Mouse (Mus musculus) kidney, postnatal 36 days (tissue): ENCODE data around the gene Ang4.
A peak's percentile ranks its signal among the peaks of the same experiment; 100 is the strongest.
"Not testable (repeated sequence)": the region's sequence is repeated elsewhere in the genome, so short reads cannot be mapped to it uniquely, and the experiment has no call there.

Experiments
- DNase-seq, 2 experiments: peaks; one replicate each; pipeline ENCODE4 v3.0.0; 2021 to 2022; ENCODE audit warnings: mixed read lengths in 2 of 2

The Ang4 gene

GRCm38 (mm10) chr14:51773490-51773889 is at the start of gene Ang4:
TSS of gene Ang4 (minus strand) at chr14:51773590.
- no peak for DNase-seq

GRCm38 (mm10) chr14:51799746-51800145 is 26.4 kb upstream of the Ang4 start, which contains the start of gene AY358078:
TSS of gene AY358078 (plus strand) at chr14:51800046.
- no peak for DNase-seq

GRCm38 (mm10) chr14:51794106-51794505 is 20.7 kb upstream of the Ang4 start:
- DNase-seq = no peak

GRCm38 (mm10) chr14:51789196-51789595 is 15.8 kb upstream of the Ang4 start:
- no peak for DNase-seq

- DNase-seq = no peak
Measured at GRCm38 (mm10) chr14:51787061-51787460, 13.7 kb upstream of the Ang4 start.

- no peak for DNase-seq
Measured at GRCm38 (mm10) chr14:51786335-51786734, 12.9 kb upstream of the Ang4 start.

- DNase-seq = no peak
Measured at GRCm38 (mm10) chr14:51778865-51779481, 5.6 kb upstream of the Ang4 start.

GRCm38 (mm10) chr14:51777791-51778190 is 4.4 kb upstream of the Ang4 start:
- DNase-seq = no peak

GRCm38 (mm10) chr14:51771378-51771777 is 2.0 kb downstream of the Ang4 start:
- DNase-seq = not testable (repeated sequence)

- DNase-seq = no peak
Measured at GRCm38 (mm10) chr14:51755944-51756343, 17.4 kb downstream of the Ang4 start.

- peak in 1 of 2 experiments; percentile 5 for DNase-seq
Measured at GRCm38 (mm10) chr14:51740347-51741170, 32.8 kb downstream of the Ang4 start.

- no peak for DNase-seq
Measured at GRCm38 (mm10) chr14:51739150-51739993, 34.0 kb downstream of the Ang4 start.

- DNase-seq = no peak
Measured at GRCm38 (mm10) chr14:51738411-51739149, 34.8 kb downstream of the Ang4 start.

GRCm38 (mm10) chr14:51737967-51738366 is 35.4 kb downstream of the Ang4 start:
- no peak for DNase-seq

GRCm38 (mm10) chr14:51717083-51717482 is 56.3 kb downstream of the Ang4 start, which contains the start of gene Gm5800:
TSS of gene Gm5800 (minus strand) at chr14:51717183.
- no peak for DNase-seq
